Mouse (Mus musculus): ENCODE measurements around the gene Cbx1. TPM values are rescaled to one million over a fixed set of nuclear protein-coding genes. Genes with fewer than 3 reads are reported as not detected.

Gene Cbx1
- total and polyA plus RNA-seq, 3 experiments: 132 to 368 (median 152) TPM

GRCm38 (mm10) chr11:96829813-96830538 lies 41.0 kb downstream of the Cbx1 start, which contains the start of gene Nfe2l1 (continued):
- TF ChIP-seq USF1 (IDR thresholded peaks at IDR 0.05; ENCODE audit: low read depth, low read length): peak; percentile 73

DNA sequence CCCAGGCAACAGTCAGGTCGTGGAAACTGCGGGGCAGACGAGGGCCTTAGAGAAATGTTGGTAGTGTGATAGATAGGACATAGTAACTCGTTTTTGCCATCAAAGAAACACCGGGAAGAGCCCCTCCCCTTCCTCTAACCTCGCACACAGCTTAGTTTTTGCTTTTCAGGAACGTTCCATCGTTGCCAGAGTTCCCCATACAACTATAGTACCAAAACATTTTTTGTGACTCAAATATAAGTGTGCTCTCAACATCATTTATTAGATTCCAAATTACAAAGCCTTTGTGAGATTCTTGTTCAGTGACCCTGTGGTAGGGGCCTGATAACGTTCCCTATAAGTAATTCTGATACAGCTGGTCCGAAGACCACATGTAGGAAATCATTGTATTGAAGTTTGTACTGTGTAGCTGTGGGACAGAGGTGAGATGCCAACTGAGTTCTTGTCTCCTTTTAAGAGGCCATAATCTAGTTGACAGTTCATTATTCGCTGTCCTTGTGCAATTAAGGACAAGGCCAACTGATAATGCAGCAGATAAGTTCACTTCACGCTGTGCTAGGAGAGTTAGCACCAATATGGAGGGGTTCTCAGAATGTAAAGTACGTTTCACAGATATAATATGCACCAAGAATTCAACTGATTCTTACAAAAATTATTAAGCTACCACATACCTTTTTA lies 41.8 kb downstream of the Cbx1 start:
- Histone ChIP-seq H3K79me2 (ENCODE audit: control insufficient read depth, insufficient read depth, low read length, poor library complexity) (peaks cover 40% of the 10 kb centered on the region), H3K4me1 (ENCODE audit: control insufficient read depth in 1 of 2, insufficient read depth in 2 of 2, low read length in 2 of 2) (peaks cover 5 to 29% of the 10 kb centered on the region in 2 experiments), H3K9me3 (replicated peaks; ENCODE audit: insufficient read depth, low read length) (no peaks in the 10 kb centered on the region), H3K9ac (ENCODE audit: control insufficient read depth, low read depth, low read length, poor library complexity, severe bottlenecking) (peak overlapping the region; percentile 97), H3K36me3 (ENCODE audit: control insufficient read depth in 1 of 2, insufficient read depth in 2 of 2, low read length in 2 of 2) (peaks cover 10 to 34% of the 10 kb centered on the region in 2 experiments), H3K27me3 (ENCODE audit: control insufficient read depth in 1 of 2, insufficient read depth in 2 of 2, low read length in 2 of 2) (peaks cover 0 to 1% of the 10 kb centered on the region in 2 experiments; a peak in 3 of 4 replicates), H3K27ac (ENCODE audit: control insufficient read depth, low read depth, low read length) (peak overlapping the region; percentile 98), H3K4me3 (ENCODE audit: control insufficient read depth in 1 of 2, insufficient read depth in 1 of 2, low read depth in 2 of 2, low read length in 2 of 2) (peak overlapping the region; percentile 66 to 87)
- DNase-seq (ENCODE audit: low read depth, low spot score): peak; percentile 70
- TF ChIP-seq NELFE (IDR thresholded peaks at IDR 0.05; ENCODE audit: low read depth, low read length) (peak; percentile 29; the same call in 1 of the 2 replicates), ZMIZ1 (IDR thresholded peaks at IDR 0.05; ENCODE audit: low read depth, low read length) (peak; percentile 54; the same call in 1 of the 2 replicates), GATA1 (IDR thresholded peaks at IDR 0.05; ENCODE audit: low read depth, low read length) (peak; percentile 90), KAT2A (conservative IDR thresholded peaks at IDR 0.05; ENCODE audit: low read depth, low read length) (no peak), USF1 (IDR thresholded peaks at IDR 0.05; ENCODE audit: low read depth, low read length) (peak; percentile 24; the same call in 1 of the 2 replicates), ETS1 (IDR thresholded peaks at IDR 0.05; ENCODE audit: low read depth, low read length) (peak; percentile 35; the same call in 1 of the 2 replicates), SMC3 (IDR thresholded peaks at IDR 0.05; ENCODE audit: low read depth, low read length) (no peak), TBP (IDR thresholded peaks at IDR 0.05; ENCODE audit: low read depth, low read length) (no peak; the same call in 1 of the 2 replicates), JUND (IDR thresholded peaks at IDR 0.05; ENCODE audit: low read depth, low read length) (no peak), E2F4 (IDR thresholded peaks at IDR 0.05; ENCODE audit: borderline replicate concordance, low read depth, low read length) (no peak), ZC3H11A (IDR thresholded peaks at IDR 0.05; ENCODE audit: low read depth, low read length) (no peak), CHD1 (IDR thresholded peaks at IDR 0.05; ENCODE audit: low read depth, low read length) (peak; percentile 95), CTCF (IDR thresholded peaks at IDR 0.05 in 2 of 3, conservative IDR thresholded peaks at IDR 0.05 in 1 of 3; ENCODE audit: control insufficient read depth in 1 of 3, insufficient read depth in 1 of 3, low read depth in 2 of 3, low read length in 3 of 3, poor library complexity in 1 of 3, severe bottlenecking in 1 of 3) (no peak), UBTF (IDR thresholded peaks at IDR 0.05; ENCODE audit: borderline replicate concordance, insufficient read depth, low read depth, low read length) (no peak), MXI1 (IDR thresholded peaks at IDR 0.05; ENCODE audit: low read depth, low read length) (peak; percentile 56), EP300 (IDR thresholded peaks at IDR 0.05; ENCODE audit: low read depth in 1 of 2, low read length in 2 of 2) (peak in 1 of 2 experiments; percentile 58; a peak in 1 of 4 replicates), POLR2AphosphoS2 (IDR thresholded peaks at IDR 0.05; ENCODE audit: low read length) (0 out of 2 replicates have a peak, but pooled peaks have one; percentile 23), MEF2A (IDR thresholded peaks at IDR 0.05; ENCODE audit: extremely low read depth, insufficient replicate concordance, low read depth, low read length, poor library complexity, severe bottlenecking) (no peak), MYC (IDR thresholded peaks at IDR 0.05; ENCODE audit: low read depth, low read length) (peak; percentile 59; the same call in 1 of the 2 replicates), SIN3A (IDR thresholded peaks at IDR 0.05; ENCODE audit: low read length) (peak; percentile 56; the same call in 1 of the 2 replicates), ZNF384 (IDR thresholded peaks at IDR 0.05; ENCODE audit: low read depth, low read length) (0 out of 2 replicates have a peak, but pooled peaks have one; percentile 4), CHD2 (IDR thresholded peaks at IDR 0.05; ENCODE audit: low read length) (no peak), MAX (IDR thresholded peaks at IDR 0.05; ENCODE audit: low read length) (peak; percentile 8; the same call in 1 of the 2 replicates), HCFC1 (IDR thresholded peaks at IDR 0.05; ENCODE audit: low read depth, low read length) (no peak), MAFK (IDR thresholded peaks at IDR 0.05; ENCODE audit: borderline replicate concordance, low read depth, low read length) (no peak)

All from MEL (cell line).